Mouse (Mus musculus): ENCODE measurements around the gene Slc34a1. TPM values are rescaled to one million over a fixed set of nuclear protein-coding genes. Genes with fewer than 3 reads are reported as not detected.

The Slc34a1 gene
- polyA plus RNA-seq, 1 experiment = not detected

GRCm38 (mm10) chr13:55371007-55371681, 26.8 kb upstream of the Slc34a1 start:
- H3K4me1 ChIP-seq (ENCODE audit: control insufficient read depth, insufficient read depth, low read length) = no peaks in the 10 kb centered on the region
- H3K27ac ChIP-seq (ENCODE audit: insufficient read depth, low read length) = 0 out of 2 replicates have a peak overlapping the region, but pooled peaks have one; percentile 20
- DNase-seq = peak in 1 of 2 experiments; percentile 48
- TF ChIP-seq CTCF (IDR thresholded peaks at IDR 0.05; ENCODE audit: borderline replicate concordance, insufficient read depth, low read depth, low read length) (no peak), POLR2A (IDR thresholded peaks at IDR 0.05; ENCODE audit: borderline replicate concordance, insufficient read depth, low read length) (no peak)
- no peak overlapping the region for H3K4me3 ChIP-seq (replicated peaks; ENCODE audit: insufficient read depth, low read depth, low read length)
- H3K27me3 ChIP-seq (ENCODE audit: control insufficient read depth, insufficient read depth, low read length) = no peaks in the 10 kb centered on the region
- 16% methylated on average over 8 of the region's 8 CpGs for WGBS

- no peaks in the 10 kb centered on the region for H3K4me1 ChIP-seq (ENCODE audit: control insufficient read depth, insufficient read depth, low read length)
- H3K27me3 ChIP-seq (ENCODE audit: control insufficient read depth, insufficient read depth, low read length) = no peaks in the 10 kb centered on the region
- DNase-seq = no peak
- H3K4me3 ChIP-seq (replicated peaks; ENCODE audit: insufficient read depth, low read depth, low read length) = no peak overlapping the region
- H3K27ac ChIP-seq (ENCODE audit: insufficient read depth, low read length) = no peak overlapping the region
- TF ChIP-seq CTCF (IDR thresholded peaks at IDR 0.05; ENCODE audit: borderline replicate concordance, insufficient read depth, low read depth, low read length) = no peak
- no peak for TF ChIP-seq POLR2A (IDR thresholded peaks at IDR 0.05; ENCODE audit: borderline replicate concordance, insufficient read depth, low read length)
- WGBS = 26% methylated on average over 5 of the region's 5 CpGs
These were observed 26.2 kb upstream of the Slc34a1 start for GRCm38 (mm10) chr13:55371740-55372139.

GRCm38 (mm10) chr13:55374206-55374924, 23.6 kb upstream of the Slc34a1 start:
- WGBS = 62% methylated on average over 6 of the region's 6 CpGs
- TF ChIP-seq POLR2A (IDR thresholded peaks at IDR 0.05; ENCODE audit: borderline replicate concordance, insufficient read depth, low read length) (no peak), CTCF (IDR thresholded peaks at IDR 0.05; ENCODE audit: borderline replicate concordance, insufficient read depth, low read depth, low read length) (no peak)
- Histone ChIP-seq H3K4me3 (replicated peaks; ENCODE audit: insufficient read depth, low read depth, low read length) (no peak overlapping the region), H3K4me1 (ENCODE audit: control insufficient read depth, insufficient read depth, low read length) (no peaks in the 10 kb centered on the region), H3K27ac (ENCODE audit: insufficient read depth, low read length) (no peak overlapping the region), H3K27me3 (ENCODE audit: control insufficient read depth, insufficient read depth, low read length) (no peaks in the 10 kb centered on the region)
- no peak for DNase-seq

DNA sequence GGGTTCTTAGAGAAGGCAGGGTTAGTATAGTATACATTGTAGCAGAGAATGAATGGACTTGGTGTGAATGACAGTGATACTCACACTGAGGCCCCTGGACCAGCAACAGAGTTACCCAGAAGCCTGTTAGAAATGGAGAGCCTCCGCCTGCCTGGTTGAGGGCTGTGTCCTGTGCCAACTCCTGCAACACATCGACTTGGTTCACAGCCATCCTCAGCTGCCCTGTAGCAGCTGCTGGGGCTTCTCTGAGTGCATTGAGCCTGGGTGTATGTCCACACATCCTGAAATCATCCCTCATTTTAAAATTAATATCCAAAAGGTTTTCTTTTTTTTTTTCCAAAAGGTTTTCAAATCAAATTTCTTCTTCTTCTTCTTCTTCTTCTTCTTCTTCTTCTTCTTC, 22.1 kb upstream of the Slc34a1 start:
- H3K4me1 ChIP-seq (ENCODE audit: control insufficient read depth, insufficient read depth, low read length) = no peaks in the 10 kb centered on the region
- DNase-seq = no peak
- 12% methylated on average over 2 of the region's 2 CpGs for WGBS
- no peaks in the 10 kb centered on the region for H3K27me3 ChIP-seq (ENCODE audit: control insufficient read depth, insufficient read depth, low read length)
- TF ChIP-seq POLR2A (IDR thresholded peaks at IDR 0.05; ENCODE audit: borderline replicate concordance, insufficient read depth, low read length) (no peak), CTCF (IDR thresholded peaks at IDR 0.05; ENCODE audit: borderline replicate concordance, insufficient read depth, low read depth, low read length) (no peak)
- no peak overlapping the region for H3K27ac ChIP-seq (ENCODE audit: insufficient read depth, low read length)
- H3K4me3 ChIP-seq (replicated peaks; ENCODE audit: insufficient read depth, low read depth, low read length) = no peak overlapping the region

GRCm38 (mm10) chr13:55378907-55379580, 18.9 kb upstream of the Slc34a1 start:
- H3K4me1 ChIP-seq (ENCODE audit: control insufficient read depth, insufficient read depth, low read length) = no peaks in the 10 kb centered on the region
- no peak overlapping the region for H3K4me3 ChIP-seq (replicated peaks; ENCODE audit: insufficient read depth, low read depth, low read length)
- no peak overlapping the region for H3K27ac ChIP-seq (ENCODE audit: insufficient read depth, low read length)
- TF ChIP-seq CTCF (IDR thresholded peaks at IDR 0.05; ENCODE audit: borderline replicate concordance, insufficient read depth, low read depth, low read length) (no peak), POLR2A (IDR thresholded peaks at IDR 0.05; ENCODE audit: borderline replicate concordance, insufficient read depth, low read length) (no peak)
- H3K27me3 ChIP-seq (ENCODE audit: control insufficient read depth, insufficient read depth, low read length) = no peaks in the 10 kb centered on the region
- no peak for DNase-seq
- 22% methylated on average over 32 of the region's 32 CpGs for WGBS

- H3K27ac ChIP-seq (ENCODE audit: insufficient read depth, low read length) = no peak overlapping the region
- H3K4me1 ChIP-seq (ENCODE audit: control insufficient read depth, insufficient read depth, low read length) = no peaks in the 10 kb centered on the region
- 79% methylated on average over 4 of the region's 4 CpGs for WGBS
- DNase-seq = no peak
- TF ChIP-seq POLR2A (IDR thresholded peaks at IDR 0.05; ENCODE audit: borderline replicate concordance, insufficient read depth, low read length) (no peak), CTCF (IDR thresholded peaks at IDR 0.05; ENCODE audit: borderline replicate concordance, insufficient read depth, low read depth, low read length) (no peak)
- no peaks in the 10 kb centered on the region for H3K27me3 ChIP-seq (ENCODE audit: control insufficient read depth, insufficient read depth, low read length)
- H3K4me3 ChIP-seq (replicated peaks; ENCODE audit: insufficient read depth, low read depth, low read length) = no peak overlapping the region
These were observed 16.2 kb upstream of the Slc34a1 start for GRCm38 (mm10) chr13:55381790-55382189.

DNA sequence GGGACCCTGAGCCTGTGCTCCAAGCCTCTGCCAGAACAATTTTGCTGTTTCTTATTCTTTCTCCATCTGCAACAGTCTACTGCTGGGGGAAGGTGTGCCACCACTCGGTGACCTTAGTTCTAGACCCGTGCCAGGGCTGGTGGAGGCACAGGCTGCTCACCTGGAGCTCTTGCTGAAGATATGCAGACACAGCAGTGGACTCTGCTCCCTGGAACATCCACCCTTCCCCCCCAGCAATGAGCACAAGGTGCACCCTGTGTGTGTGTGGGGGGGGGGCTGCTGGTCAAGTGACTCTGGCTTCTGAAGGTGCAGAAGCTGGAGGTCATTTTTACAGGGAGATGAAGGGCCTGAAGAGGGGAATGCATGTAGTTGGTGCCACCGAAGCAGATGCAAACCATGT, 7.3 kb upstream of the Slc34a1 start:
- H3K27ac ChIP-seq (ENCODE audit: insufficient read depth, low read length) = no peak overlapping the region
- DNase-seq = no peak
- H3K4me1 ChIP-seq (ENCODE audit: control insufficient read depth, insufficient read depth, low read length) = no peaks in the 10 kb centered on the region
- H3K27me3 ChIP-seq (ENCODE audit: control insufficient read depth, insufficient read depth, low read length) = no peaks in the 10 kb centered on the region
- 75% methylated on average over 3 of the region's 3 CpGs for WGBS
- no peak for TF ChIP-seq POLR2A (IDR thresholded peaks at IDR 0.05; ENCODE audit: borderline replicate concordance, insufficient read depth, low read length)
- TF ChIP-seq CTCF (IDR thresholded peaks at IDR 0.05; ENCODE audit: borderline replicate concordance, insufficient read depth, low read depth, low read length) = no peak
- no peak overlapping the region for H3K4me3 ChIP-seq (replicated peaks; ENCODE audit: insufficient read depth, low read depth, low read length)

All from cerebellum, adult 2 months (tissue).